Mouse (Mus musculus): ENCODE data around the gene Tmem204.

DNA sequence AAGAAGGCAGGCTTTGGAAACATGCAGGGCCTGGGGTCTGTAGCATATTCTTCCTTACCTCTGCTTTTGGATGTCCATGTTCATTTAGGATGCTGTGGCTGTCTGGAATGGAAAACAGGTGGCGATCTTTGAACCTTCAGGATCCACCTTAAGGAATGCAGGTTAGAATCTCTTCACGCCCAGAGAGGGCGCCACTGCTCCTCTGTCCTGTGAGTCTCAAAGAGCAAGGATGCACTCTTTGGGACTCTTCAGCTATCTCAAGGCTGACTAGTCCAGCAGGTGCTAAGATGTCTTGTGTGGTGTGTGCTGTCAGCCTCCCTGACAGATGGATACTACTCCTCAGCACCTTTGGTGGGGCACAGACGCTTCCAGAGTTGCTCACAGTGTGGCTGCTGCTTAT is 47.2 kb downstream of the Tmem204 start:
- TF ChIP-seq CTCF (IDR thresholded peaks at IDR 0.05; ENCODE audit: low read depth) (peak; percentile 79), EP300 (IDR thresholded peaks at IDR 0.05; ENCODE audit: low read depth) (no peak)
